ENCODE assay signal across 28 mouse cellular contexts in genomic region chr11:89419863-89420262, GRCm38 (mm10).
"Had no signal": no experiment of that assay in that cellular context is flagged by ENCODE, and none has a peak within 500 bp of the region (broad histone marks: within the 10 kb centered on the region; RNA-seq: fewer than 3 reads in every experiment).

No protein-coding gene starts in this region.

- ATAC-seq: forebrain, embryonic 13.5 days; forebrain, embryonic 14.5 days; forebrain, embryonic 15.5 days; forebrain, embryonic 16.5 days; forebrain, postnatal 0 days had no signal

- H3K4me3 ChIP-seq: embryonic facial prominence, embryonic 10.5 days; embryonic facial prominence, embryonic 12.5 days; embryonic facial prominence, embryonic 13.5 days; embryonic facial prominence, embryonic 15.5 days; erythroblast, embryonic 14.5 days; forebrain, embryonic 10.5 days; forebrain, embryonic 12.5 days; forebrain, embryonic 13.5 days; forebrain, embryonic 15.5 days; gastrocnemius, adult 2 months; heart, adult 2 months had no signal

- H3K36me3 ChIP-seq: embryonic facial prominence, embryonic 10.5 days; embryonic facial prominence, embryonic 12.5 days; embryonic facial prominence, embryonic 13.5 days; embryonic facial prominence, embryonic 15.5 days; forebrain, embryonic 10.5 days; forebrain, embryonic 12.5 days; forebrain, embryonic 15.5 days had no signal

- H3K4me1 ChIP-seq: embryonic facial prominence, embryonic 10.5 days; forebrain, embryonic 12.5 days; forebrain, embryonic 13.5 days; forebrain, embryonic 15.5 days had no signal

- DNase-seq: cerebellum, adult 2 months; cerebellum, adult 8-10 months; cerebellum, adult 9-10 months; cerebellum, adult 9-11 months; cerebellum, postnatal 10 days; cerebellum, postnatal 14 days; cerebellum, postnatal 25 days; cerebellum, postnatal 36 days; embryo, embryonic 11 days; forebrain, postnatal 0 days; gastrocnemius, adult 2 months; gastrocnemius, postnatal 10 days; gastrocnemius, postnatal 14 days; gastrocnemius, postnatal 25 days; gastrocnemius, postnatal 36 days; heart, adult 18-20 months; heart, adult 2 months had no signal

- H3K4me2 ChIP-seq: embryonic facial prominence, embryonic 12.5 days; embryonic facial prominence, embryonic 13.5 days; embryonic facial prominence, embryonic 15.5 days; forebrain, embryonic 12.5 days; forebrain, embryonic 13.5 days; forebrain, embryonic 15.5 days had no signal

- H3K9me3 ChIP-seq: embryonic facial prominence, embryonic 10.5 days; embryonic facial prominence, embryonic 12.5 days; embryonic facial prominence, embryonic 13.5 days; embryonic facial prominence, embryonic 15.5 days; forebrain, embryonic 10.5 days; forebrain, embryonic 12.5 days; forebrain, embryonic 13.5 days; forebrain, embryonic 15.5 days had no signal

- H3K27ac ChIP-seq: embryonic facial prominence, embryonic 10.5 days; embryonic facial prominence, embryonic 12.5 days; embryonic facial prominence, embryonic 13.5 days; embryonic facial prominence, embryonic 15.5 days; forebrain, embryonic 10.5 days; forebrain, embryonic 12.5 days; forebrain, embryonic 13.5 days; forebrain, embryonic 15.5 days; gastrocnemius, adult 2 months; heart, adult 2 months had no signal

- H3K27me3 ChIP-seq: embryonic facial prominence, embryonic 12.5 days; embryonic facial prominence, embryonic 13.5 days; embryonic facial prominence, embryonic 15.5 days; forebrain, embryonic 12.5 days; forebrain, embryonic 13.5 days; forebrain, embryonic 15.5 days had no signal

- H3K9ac ChIP-seq: embryonic facial prominence, embryonic 12.5 days; embryonic facial prominence, embryonic 13.5 days; embryonic facial prominence, embryonic 15.5 days; forebrain, embryonic 12.5 days; forebrain, embryonic 13.5 days; forebrain, embryonic 15.5 days; forebrain, postnatal 0 days had no signal
